Mouse (Mus musculus) stomach, postnatal 0 days (tissue): ENCODE data around the gene Bcam.

Source experiments
- CTCF ChIP-seq: IDR thresholded peaks from 2 replicates; pipeline ENCODE4 v1.5.1; 2016; ENCODE audit warnings: antibody characterized with exemption, low read depth, mild to moderate bottlenecking, moderate library complexity
- EP300 ChIP-seq: optimal IDR thresholded peaks from 2 replicates; pipeline ENCODE3; 2016; ENCODE audit warnings: antibody characterized with exemption

- TF ChIP-seq CTCF = no peak
- TF ChIP-seq EP300 = peak; percentile 42
Observed at GRCm38 (mm10) chr7:19716055-19716682, 54.6 kb downstream of the Bcam start.
